Mouse (Mus musculus): ENCODE data around the gene Pon2.

Gene Pon2

GRCm38 (mm10) chr6:5291450-5291849 is 6.8 kb downstream of the Pon2 start:
- DNase-seq (ENCODE audit: low spot score), result no peak

- DNase-seq (ENCODE audit: low spot score), result no peak
Observed at GRCm38 (mm10) chr6:5287919-5288318, 10.3 kb downstream of the Pon2 start.

DNA sequence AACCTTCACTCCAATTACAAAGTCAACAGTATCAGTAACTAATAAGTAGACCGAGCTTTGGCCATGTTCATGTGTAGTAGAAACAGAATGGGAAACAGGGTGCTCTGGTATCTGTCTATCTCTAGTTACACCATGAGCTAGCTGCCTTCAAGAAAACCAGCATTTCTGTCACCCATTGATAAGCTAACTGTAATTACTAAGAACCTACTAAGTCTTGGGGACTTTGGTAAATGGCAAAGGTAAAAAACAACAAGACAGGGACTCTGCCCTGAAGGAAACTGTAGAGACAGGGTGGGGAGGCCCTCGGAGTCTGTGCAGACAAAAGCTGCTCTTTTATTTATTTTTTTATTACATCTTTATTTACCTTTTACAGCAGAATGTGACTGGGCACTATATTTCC is 10.9 kb downstream of the Pon2 start:
- DNase-seq (ENCODE audit: low spot score), result no peak

DNA sequence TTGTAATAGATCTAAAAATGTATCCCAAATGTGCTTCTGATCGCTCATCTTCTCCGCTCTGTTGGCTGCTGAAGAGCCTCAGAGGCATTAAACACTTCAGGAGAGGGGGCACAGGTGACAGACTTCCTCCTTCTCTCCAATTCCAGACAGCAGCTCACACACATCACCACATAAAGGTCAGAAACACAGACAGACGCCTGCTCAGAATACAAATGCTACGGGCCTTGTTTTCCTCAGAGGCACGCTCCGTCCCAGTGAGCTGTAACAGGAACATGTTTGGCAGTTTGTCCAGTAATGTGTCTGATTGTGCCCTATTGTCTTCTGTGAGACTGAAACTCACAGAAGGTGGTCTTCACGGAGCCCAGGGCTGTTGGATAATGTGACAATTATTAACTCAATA is 15.8 kb downstream of the Pon2 start:
- no peak for DNase-seq (ENCODE audit: low spot score)

GRCm38 (mm10) chr6:5280576-5281305 is 17.5 kb downstream of the Pon2 start:
- DNase-seq (ENCODE audit: low spot score), result no peak

DNA sequence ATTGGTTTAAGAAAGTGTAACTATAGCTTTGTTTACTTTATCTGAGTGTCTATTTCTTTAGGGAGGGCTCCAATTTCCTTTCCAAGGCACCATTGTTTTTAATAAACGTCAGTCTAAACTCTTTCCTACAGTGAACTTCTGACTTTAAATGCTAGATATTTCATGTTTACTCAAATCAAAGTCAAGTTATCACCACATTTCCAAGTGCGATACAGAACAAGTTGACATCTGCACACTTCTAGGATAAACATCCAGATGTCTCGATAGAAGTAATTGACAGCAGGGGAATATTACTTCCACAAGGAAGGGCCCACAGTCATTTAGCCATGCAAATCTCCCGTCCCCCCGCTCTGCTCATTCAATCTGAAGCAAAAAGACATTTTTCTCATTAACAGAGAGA is 20.3 kb downstream of the Pon2 start:
- no peak for DNase-seq (ENCODE audit: low spot score)

DNA sequence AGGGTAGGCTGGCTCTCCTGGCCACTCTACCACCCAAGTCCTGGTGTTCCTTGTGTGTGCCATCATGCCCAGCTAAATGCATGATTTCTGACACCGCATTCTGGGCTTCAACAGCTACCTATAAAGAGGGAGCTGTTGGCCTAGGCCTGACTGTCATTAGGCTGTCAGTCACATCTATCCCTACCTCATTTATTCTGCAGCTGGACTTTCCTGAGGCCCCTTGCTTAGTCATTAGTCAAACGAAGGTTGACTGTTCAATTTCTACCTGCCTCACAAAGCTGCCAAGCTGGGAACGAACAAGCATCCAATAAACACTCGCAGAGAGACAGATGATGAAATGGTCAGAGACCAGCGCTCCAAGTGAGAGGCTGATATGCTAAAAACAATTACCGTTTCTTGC is 28.6 kb downstream of the Pon2 start:
- no peak for DNase-seq (ENCODE audit: low spot score)

- DNase-seq (ENCODE audit: low spot score), result no peak
Observed at GRCm38 (mm10) chr6:5264793-5265192, 33.5 kb downstream of the Pon2 start.

GRCm38 (mm10) chr6:5263250-5263999 is 34.8 kb downstream of the Pon2 start:
- no peak for DNase-seq (ENCODE audit: low spot score)

DNA sequence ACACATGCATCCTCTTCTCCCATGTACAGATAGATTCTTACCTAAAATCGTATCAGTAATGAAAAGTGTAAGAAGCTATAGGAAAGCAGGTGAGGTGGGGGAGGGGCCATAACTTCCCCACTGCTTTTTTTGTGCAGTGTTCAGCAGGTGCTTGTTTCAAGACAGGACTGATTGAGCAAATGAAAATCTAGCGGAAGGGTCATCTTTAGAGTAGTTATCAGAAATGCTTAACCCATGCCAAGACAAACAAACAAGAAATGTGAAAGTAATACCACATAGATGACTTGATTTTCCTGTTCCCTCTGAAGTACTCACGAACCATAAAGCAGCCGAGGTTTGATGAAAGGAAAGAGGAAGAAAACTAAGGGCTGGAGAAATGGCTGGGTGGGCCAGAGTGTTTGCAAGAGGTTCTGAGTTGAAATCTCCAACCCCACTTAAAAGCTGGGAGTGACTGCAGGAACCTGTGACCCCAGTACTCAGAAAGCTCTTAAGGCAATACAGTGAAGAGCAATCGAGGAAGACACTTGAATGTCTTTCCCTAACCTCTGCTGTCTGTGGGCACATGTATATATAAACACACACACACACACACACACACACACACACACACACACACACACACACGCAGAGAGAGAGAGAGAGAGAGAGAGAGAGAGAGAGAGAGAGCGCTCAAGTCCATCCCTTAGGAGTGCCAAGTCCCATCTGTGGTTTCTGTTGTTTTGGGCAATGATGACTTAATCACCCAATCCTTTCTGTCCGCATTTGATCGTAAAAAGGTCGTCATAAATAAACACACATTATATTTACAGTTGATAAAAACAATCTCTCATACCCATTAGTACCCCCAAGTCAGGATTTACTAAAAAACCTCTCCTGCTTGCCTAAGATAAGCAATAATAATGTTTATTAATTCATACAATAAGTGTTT is 35.7 kb downstream of the Pon2 start:
- no peak for DNase-seq (ENCODE audit: low spot score)

DNA sequence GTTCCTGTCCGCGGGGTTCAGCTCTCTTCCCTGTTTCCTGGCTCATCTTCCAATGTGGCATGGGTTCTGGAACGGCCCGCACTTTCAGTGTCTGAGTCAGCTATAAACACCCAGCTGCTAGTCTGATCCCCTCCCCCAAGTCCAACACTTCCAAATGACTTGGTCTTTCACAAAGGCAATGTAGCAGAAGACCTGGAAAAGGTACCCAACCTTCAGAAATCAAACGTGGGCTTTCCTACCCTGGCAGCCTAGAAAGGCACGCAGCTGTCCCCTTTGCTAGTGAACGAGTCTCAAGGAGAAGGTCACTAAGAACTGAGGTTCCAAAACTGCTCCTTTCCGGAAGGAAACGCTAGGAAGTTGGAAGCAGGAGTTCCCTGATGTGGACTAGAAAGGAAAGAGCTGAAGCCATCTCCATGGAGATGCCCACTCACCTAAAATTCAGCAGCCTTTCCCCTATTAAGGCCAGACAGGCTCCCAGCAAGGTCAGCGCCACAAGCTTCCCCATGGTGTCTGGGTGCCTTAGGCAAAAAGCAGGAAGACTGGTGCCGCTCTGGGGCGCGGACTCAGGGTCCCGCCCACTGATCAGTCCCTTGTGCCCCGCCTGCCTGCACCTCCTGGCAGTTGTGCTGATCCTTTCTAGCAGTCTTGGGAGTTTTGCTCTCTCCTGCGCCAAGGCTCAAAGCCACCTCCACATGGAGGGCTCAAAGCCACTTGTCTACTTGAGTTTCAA is 42.4 kb downstream of the Pon2 start, which contains the start of gene Pon3:
Pon3 (minus strand) TSS at position 565 of the 730 bp plus-strand sequence.
- peak; percentile 74 for DNase-seq (ENCODE audit: low spot score)

- DNase-seq (ENCODE audit: low spot score), result no peak
Observed at GRCm38 (mm10) chr6:5255291-5255690, 43.0 kb downstream of the Pon2 start.

- no peak for DNase-seq (ENCODE audit: low spot score)
Observed at GRCm38 (mm10) chr6:5254869-5255268, 43.4 kb downstream of the Pon2 start.

GRCm38 (mm10) chr6:5245926-5246325 is 52.3 kb downstream of the Pon2 start:
- DNase-seq (ENCODE audit: low spot score), result no peak

DNA sequence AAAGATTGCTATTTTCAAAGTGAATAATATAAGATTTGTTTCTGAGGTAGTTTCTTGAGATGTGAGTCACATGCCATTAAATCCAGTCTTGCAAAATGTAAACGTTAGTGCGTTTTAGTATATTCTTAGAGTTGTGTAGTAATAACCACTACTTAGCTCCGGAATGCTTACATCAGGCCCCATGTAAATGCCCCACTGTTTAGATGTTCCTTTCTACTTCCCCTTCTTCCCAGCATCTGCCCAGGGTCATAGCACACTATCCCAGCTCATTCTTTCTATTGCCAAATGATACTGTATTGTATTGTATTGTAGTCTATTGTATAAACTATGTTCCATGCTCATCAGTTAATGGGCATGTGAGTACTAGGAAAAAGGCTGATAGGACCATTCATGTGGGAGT is 59.5 kb downstream of the Pon2 start:
- no peak for DNase-seq (ENCODE audit: low spot score)

- DNase-seq (ENCODE audit: low spot score), result no peak
Observed at GRCm38 (mm10) chr6:5237510-5237909, 60.7 kb downstream of the Pon2 start.

DNA sequence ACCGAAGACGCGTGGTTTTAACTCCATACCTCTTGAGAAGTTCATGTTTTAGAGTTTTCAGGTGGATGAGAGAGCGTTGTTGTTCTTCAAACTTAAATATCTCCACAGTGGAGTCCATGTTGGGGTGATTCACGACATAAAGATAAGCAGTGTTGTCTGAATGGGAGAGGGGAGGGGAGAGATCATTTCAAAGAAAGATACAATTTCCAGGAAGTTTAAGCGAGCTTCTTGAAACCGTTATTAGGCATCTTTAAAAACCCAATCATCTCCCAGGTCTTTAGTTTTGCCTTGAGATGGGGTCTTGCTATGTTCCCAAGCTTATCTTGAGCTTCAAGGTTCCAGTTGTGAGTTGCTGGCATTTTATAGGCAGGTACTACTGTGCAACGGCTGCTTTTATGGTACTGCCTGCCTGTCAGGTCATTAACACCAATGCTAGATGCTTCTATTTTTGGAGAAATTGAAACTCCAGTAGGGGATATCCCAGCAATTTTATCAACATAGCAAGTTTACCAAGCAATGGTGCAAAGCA is 61.3 kb downstream of the Pon2 start:
- DNase-seq (ENCODE audit: low spot score), result no peak

DNA sequence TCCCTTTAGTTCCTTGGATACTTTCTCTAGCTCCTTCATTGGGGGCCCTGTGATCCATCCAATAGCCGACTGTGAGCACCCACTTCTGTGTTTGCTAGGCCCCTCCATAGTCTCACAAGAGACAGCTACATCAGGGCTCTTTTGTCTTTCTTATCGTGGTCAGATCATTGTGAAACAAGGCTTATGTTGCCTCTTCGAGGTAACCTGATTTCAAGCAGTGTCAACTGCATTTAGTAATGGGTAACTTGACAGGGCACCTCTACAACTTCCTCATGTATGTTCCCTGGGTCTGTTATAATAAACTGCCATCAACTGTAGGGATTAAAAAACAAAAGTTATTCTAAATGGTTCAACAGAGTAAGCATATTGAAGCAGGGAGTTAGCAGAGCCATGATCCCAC is 63.7 kb downstream of the Pon2 start:
- DNase-seq (ENCODE audit: low spot score), result no peak

GRCm38 (mm10) chr6:5233812-5234211 is 64.4 kb downstream of the Pon2 start:
- DNase-seq (ENCODE audit: low spot score), result no peak

GRCm38 (mm10) chr6:5232022-5232421 is 66.2 kb downstream of the Pon2 start:
- DNase-seq (ENCODE audit: low spot score), result no peak

GRCm38 (mm10) chr6:5230261-5230660 is 68.0 kb downstream of the Pon2 start:
- no peak for DNase-seq (ENCODE audit: low spot score)
